Mouse (Mus musculus) hindbrain, postnatal 0 days (tissue): ENCODE measurements at regions not wholly inside any gene's neighbourhood (a gene's known extent, or its start where the extent isn't known, plus 50 kb on each side); places are given as distances from the start of the nearest gene placed in this dataset.
"Not testable (repeated sequence)": the region's sequence is repeated elsewhere in the genome, so short reads cannot be mapped to it uniquely, and the experiment has no call there.

Source experiments
- ATAC-seq: fragments of 200-750 bp; cut with Nextera tagmentation; 2 replicates; pipeline ENCODE4 v1.8.0; 2017; ENCODE audit warnings: mild to moderate bottlenecking, moderate TSS enrichment, moderate library complexity
- DNase-seq: peaks from one replicate; pipeline ENCODE4 v3.0.0-alpha.2; 2015; ENCODE audit warnings: low spot score
- H3K27ac ChIP-seq: fragments of 300-500 bp; sonication (generic); 2 replicates; pipeline ENCODE4 v1.5.1; 2014; ENCODE audit warnings: mild to moderate bottlenecking
- H3K27me3 ChIP-seq: fragments of 300-500 bp; sonication (generic); 2 replicates; pipeline ENCODE4 v1.6.1; 2014; ENCODE audit warnings: low read length, mixed read lengths; ENCODE audit not compliant: insufficient read depth
- H3K36me3 ChIP-seq: fragments of 300-500 bp; sonication (generic); 2 replicates; pipeline ENCODE4 v1.6.1; 2014; ENCODE audit warnings: low read length, mixed read lengths; ENCODE audit not compliant: insufficient read depth
- H3K4me1 ChIP-seq: fragments of 300-500 bp; sonication (generic); 2 replicates; pipeline ENCODE4 v1.6.1; 2014; ENCODE audit warnings: antibody characterized with exemption, low read length, mixed read lengths; ENCODE audit not compliant: insufficient read depth
- H3K4me2 ChIP-seq: fragments of 300-500 bp; sonication (generic); 2 replicates; pipeline ENCODE4 v1.6.1; 2014; ENCODE audit warnings: low read depth, mild to moderate bottlenecking, low read length, moderate library complexity, mixed read lengths
- H3K4me3 ChIP-seq: fragments of 300-500 bp; sonication (generic); 2 replicates; pipeline ENCODE4 v1.5.1; 2014; ENCODE audit warnings: low read length
- H3K9ac ChIP-seq: fragments of 300-500 bp; sonication (generic); replicated peaks from 2 replicates; pipeline ENCODE4 v1.6.1; 2014; ENCODE audit warnings: mild to moderate bottlenecking, low read length, moderate library complexity, mixed read lengths
- H3K9me3 ChIP-seq: fragments of 300-500 bp; sonication (generic); 2 replicates; pipeline ENCODE4 v1.6.1; 2016; ENCODE audit warnings: low read length, mixed read lengths
- CTCF ChIP-seq: IDR thresholded peaks from 2 replicates; pipeline ENCODE4 v1.5.1; 2016; ENCODE audit warnings: antibody characterized with exemption, control low read depth, low read depth
- WGBS: fragments of 180-500 bp; shearing (Covaris S2); extraction: QIAGEN DNeasy Blood & Tissue Kit; methylation state at CpG from one replicate; pipeline ENCODE4 v1.1.7; 2014; 5-methylcytosine and 5-hydroxymethylcytosine counted together

DNA sequence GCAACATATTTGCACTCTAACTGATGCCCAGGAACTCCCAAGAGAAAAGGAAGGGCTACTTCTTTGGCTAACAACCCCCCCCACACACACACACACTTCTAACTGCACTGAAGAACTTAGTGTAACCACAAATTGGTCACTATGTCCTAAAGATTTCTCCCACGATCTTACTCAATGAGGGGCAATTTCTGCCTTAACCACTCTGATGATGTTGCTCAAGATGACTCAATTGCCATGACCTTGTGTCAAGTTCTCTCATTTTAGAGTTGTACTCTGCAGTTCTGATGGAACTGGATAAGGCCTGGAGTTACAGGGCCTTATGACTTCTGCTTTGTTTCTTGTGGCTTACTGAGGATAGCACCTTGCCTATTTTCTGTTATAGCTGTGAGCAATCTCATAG lies 81.7 kb downstream of the Sem1 start:
- Histone ChIP-seq H3K4me2 (no peak overlapping the region), H3K4me3 (no peak overlapping the region), H3K9ac (no peak overlapping the region), H3K4me1 (no peaks in the 10 kb centered on the region), H3K36me3 (no peaks in the 10 kb centered on the region), H3K27ac (no peak overlapping the region), H3K27me3 (no peaks in the 10 kb centered on the region), H3K9me3 (no peaks in the 10 kb centered on the region)
- DNase-seq, result no peak
- no peak for ATAC-seq
- no peak for TF ChIP-seq CTCF
- 87% methylated on average over 1 of the region's 1 CpGs for WGBS

DNA sequence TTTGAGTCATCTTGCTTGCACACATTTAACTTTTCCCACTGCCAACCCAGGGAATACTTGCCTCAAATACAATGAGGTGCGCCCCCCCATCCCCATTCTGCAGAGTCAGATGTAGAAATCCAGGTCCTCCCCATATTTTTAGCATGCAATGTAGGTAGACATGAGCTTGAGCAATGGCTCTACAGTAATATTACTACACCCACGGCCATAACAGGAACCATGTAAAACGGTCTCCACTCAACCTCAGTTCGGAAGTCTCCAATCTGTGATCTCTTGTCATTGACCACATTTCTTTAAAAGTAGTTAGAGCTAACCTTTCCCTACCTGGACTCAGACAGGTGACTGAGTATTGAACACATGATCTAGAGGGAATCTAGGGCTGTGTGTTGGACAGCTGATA lies 82.1 kb downstream of the Sem1 start:
- WGBS, result 90% methylated on average over 4 of the region's 4 CpGs
- no peak overlapping the region for H3K4me3 ChIP-seq

DNA sequence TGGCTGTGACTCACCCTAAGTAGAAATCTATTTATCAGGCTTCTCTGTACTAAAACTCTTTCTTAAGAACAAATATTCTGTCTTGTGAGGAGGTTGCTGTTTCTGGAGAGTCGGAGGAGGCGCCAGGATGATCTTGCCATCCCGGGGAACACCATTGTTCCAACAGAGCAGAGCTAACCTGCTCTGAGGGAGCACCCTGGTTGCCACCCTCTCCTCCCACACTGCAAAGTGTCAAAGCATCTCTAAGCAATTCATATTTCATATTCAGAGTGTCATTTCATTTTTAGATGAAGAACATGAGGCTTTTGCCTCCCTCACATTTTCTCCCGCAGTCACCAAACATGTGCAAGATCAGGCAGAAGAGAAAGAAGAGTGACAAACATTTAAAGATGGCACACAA lies 90.3 kb downstream of the Sem1 start:
- Histone ChIP-seq H3K27me3 (no peaks in the 10 kb centered on the region), H3K4me3 (no peak overlapping the region), H3K27ac (no peak overlapping the region), H3K36me3 (no peaks in the 10 kb centered on the region), H3K4me1 (no peaks in the 10 kb centered on the region), H3K9me3 (no peaks in the 10 kb centered on the region), H3K9ac (no peak overlapping the region), H3K4me2 (no peak overlapping the region)
- no peak for TF ChIP-seq CTCF
- ATAC-seq, result no peak
- DNase-seq, result no peak
- WGBS, result 87% methylated on average over 4 of the region's 4 CpGs

More for the DNA sequence above, 82.1 kb downstream of the Sem1 start:
- Histone ChIP-seq H3K27ac (no peak overlapping the region), H3K9me3 (no peaks in the 10 kb centered on the region), H3K9ac (no peak overlapping the region), H3K4me2 (no peak overlapping the region), H3K36me3 (no peaks in the 10 kb centered on the region), H3K4me1 (no peaks in the 10 kb centered on the region), H3K27me3 (no peaks in the 10 kb centered on the region)
- ATAC-seq, result no peak
- DNase-seq, result no peak
- no peak for TF ChIP-seq CTCF

DNA sequence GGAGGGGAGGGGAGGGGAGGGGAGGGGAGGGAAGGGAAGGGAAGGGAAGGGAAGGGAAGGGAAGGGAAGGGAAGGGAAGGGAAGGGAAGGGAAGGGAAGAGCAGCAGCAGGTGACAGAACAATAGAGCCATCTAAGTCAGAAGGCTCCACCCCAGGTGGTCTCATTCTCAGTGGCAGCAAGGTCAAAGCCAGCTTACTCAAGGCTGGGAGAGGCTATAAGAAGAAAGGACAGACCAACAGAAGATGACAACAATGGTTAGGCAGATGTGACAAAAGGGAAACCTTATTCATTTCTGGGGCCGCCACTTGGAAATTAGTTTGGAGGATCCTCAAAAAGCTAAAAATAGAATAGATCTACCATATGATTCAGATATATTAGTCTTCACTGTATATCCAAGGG lies 96.9 kb downstream of the Sem1 start:
- ATAC-seq, DNase-seq, H3K9ac ChIP-seq, H3K27me3 ChIP-seq, H3K9me3 ChIP-seq, H3K4me2 ChIP-seq, H3K27ac ChIP-seq, H3K4me3 ChIP-seq, H3K4me1 ChIP-seq, H3K36me3 ChIP-seq: not testable (repeated sequence)
- 79% methylated on average over 1 of the region's 1 CpGs for WGBS

DNA sequence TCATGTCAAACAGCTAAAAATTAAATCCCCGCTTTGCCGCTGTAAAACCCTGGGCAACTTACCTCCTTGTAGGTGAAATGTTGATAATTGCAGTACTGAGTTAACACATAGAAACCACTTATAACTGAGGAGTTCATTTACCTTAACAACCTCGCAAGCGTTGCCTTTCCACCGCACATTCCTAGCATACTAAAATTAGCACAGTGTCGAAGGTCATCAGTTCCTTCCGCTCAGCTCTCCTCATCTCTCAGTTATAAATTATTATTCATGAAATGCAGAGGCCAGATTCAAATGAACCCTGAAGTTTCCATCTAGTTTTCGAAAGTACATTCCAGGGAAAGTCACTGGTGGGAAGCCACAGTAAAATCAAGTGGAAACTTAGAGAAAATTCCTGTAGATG lies 108.1 kb downstream of the Sem1 start:
- ATAC-seq, result no peak
- H3K4me3 ChIP-seq, result no peak overlapping the region
- H3K9ac ChIP-seq, result no peak overlapping the region
- H3K36me3 ChIP-seq, result no peaks in the 10 kb centered on the region
- no peak for DNase-seq
- TF ChIP-seq CTCF, result no peak
- H3K9me3 ChIP-seq, result no peaks in the 10 kb centered on the region
- H3K27me3 ChIP-seq, result no peaks in the 10 kb centered on the region
- H3K4me2 ChIP-seq, result no peak overlapping the region
- whole genome bisulfite sequencing, result 65% methylated on average over 8 of the region's 8 CpGs
- no peaks in the 10 kb centered on the region for H3K4me1 ChIP-seq
- no peak overlapping the region for H3K27ac ChIP-seq

DNA sequence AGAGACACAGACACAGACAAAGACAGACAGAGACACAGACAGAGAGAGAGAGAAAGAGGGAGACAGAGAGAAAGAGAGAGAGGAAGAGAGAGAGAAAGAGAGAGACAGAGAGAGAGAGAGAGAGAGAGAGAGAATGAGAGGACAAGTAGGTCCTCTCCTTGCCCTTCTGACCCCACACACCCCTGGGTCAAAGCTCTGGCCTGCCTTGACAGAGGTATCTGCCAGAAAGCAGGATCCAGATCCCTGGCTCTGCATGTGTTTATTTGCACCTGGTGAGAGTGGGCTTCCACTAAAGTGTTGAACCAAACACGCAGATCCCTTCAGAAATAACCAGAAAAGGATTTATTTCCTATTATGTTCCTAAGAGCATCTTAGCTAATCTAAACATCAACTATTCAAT lies 110.9 kb downstream of the Sem1 start:
- no peaks in the 10 kb centered on the region for H3K9me3 ChIP-seq
- DNase-seq, result no peak
- H3K4me1 ChIP-seq, result no peaks in the 10 kb centered on the region
- WGBS, result 66% methylated on average over 1 of the region's 1 CpGs
- H3K27me3 ChIP-seq, result no peaks in the 10 kb centered on the region
- H3K36me3 ChIP-seq, result no peaks in the 10 kb centered on the region
- no peak overlapping the region for H3K27ac ChIP-seq
- no peak for TF ChIP-seq CTCF
- no peak overlapping the region for H3K4me2 ChIP-seq
- no peak overlapping the region for H3K4me3 ChIP-seq
- no peak for ATAC-seq
- H3K9ac ChIP-seq, result no peak overlapping the region

DNA sequence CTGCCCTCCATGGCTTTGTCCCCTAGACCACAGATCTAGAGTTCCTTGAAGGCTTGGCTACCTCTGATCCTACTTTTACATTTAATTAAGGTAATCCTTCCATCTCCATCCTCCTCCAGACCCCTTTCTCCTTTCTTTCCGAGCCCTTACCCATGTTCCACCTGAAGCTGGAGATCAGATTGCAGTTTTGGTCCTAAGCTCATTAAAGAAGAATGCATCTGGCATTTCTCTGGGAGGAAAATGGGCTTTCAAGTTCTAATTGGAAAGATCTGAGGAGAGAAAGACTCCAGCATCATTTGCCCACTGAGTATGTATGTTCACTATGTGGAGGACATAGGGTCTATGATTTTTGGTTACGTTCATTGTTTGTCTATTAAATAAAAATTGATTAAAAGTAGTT lies 112.2 kb downstream of the Sem1 start:
- Histone ChIP-seq H3K4me3 (no peak overlapping the region), H3K9ac (no peak overlapping the region), H3K4me1 (no peaks in the 10 kb centered on the region), H3K36me3 (no peaks in the 10 kb centered on the region), H3K9me3 (no peaks in the 10 kb centered on the region), H3K27me3 (no peaks in the 10 kb centered on the region), H3K4me2 (no peak overlapping the region), H3K27ac (no peak overlapping the region)
- no peak for TF ChIP-seq CTCF
- 76% methylated on average over 2 of the region's 2 CpGs for WGBS
- no peak for DNase-seq
- no peak for ATAC-seq
